Mouse (Mus musculus): ENCODE measurements at regions not wholly inside any gene's neighbourhood (a gene's known extent, or its start where the extent isn't known, plus 50 kb on each side); places are given as distances from the start of the nearest gene placed in this dataset.
A peak's percentile ranks its signal among the peaks of the same experiment; 100 is the strongest.

GRCm38 (mm10) chr16:86009638-86010329 lies 108.2 kb upstream of the Adamts5 start:
- Histone ChIP-seq H3K27me3 (ENCODE audit: control insufficient read depth, insufficient read depth, low read length) (no peaks in the 10 kb centered on the region), H3K4me1 (ENCODE audit: control insufficient read depth, insufficient read depth, low read length) (no peaks in the 10 kb centered on the region), H3K9ac (ENCODE audit: low read depth, low read length) (no peak overlapping the region), H3K4me3 (ENCODE audit: insufficient read depth, low read depth, low read length) (no peak overlapping the region), H3K79me2 (ENCODE audit: control insufficient read depth, insufficient read depth, low read length) (no peaks in the 10 kb centered on the region), H3K27ac (replicated peaks; ENCODE audit: insufficient read depth, low read depth, low read length) (no peak overlapping the region), H3K36me3 (ENCODE audit: control insufficient read depth, insufficient read depth, low read length) (no peaks in the 10 kb centered on the region)
- 60% methylated on average over 3 of the region's 3 CpGs for WGBS
- DNase-seq (ENCODE audit: extremely low read depth, low read depth, low spot score), result no peak
- TF ChIP-seq POLR2A (IDR thresholded peaks at IDR 0.05; ENCODE audit: extremely low read depth, insufficient read depth, low read length), result no peak

- H3K36me3 ChIP-seq (ENCODE audit: control insufficient read depth, insufficient read depth, low read length), result no peaks in the 10 kb centered on the region
- TF ChIP-seq CTCF (IDR thresholded peaks at IDR 0.05; ENCODE audit: low read depth, low read length) (no peak), POLR2A (IDR thresholded peaks at IDR 0.05; ENCODE audit: extremely low read depth, insufficient read depth, low read length) (no peak)
- no peaks in the 10 kb centered on the region for H3K4me1 ChIP-seq (ENCODE audit: control insufficient read depth, insufficient read depth, low read length)
- no peak overlapping the region for H3K4me3 ChIP-seq (ENCODE audit: insufficient read depth, low read depth, low read length)
- no peaks in the 10 kb centered on the region for H3K27me3 ChIP-seq (ENCODE audit: control insufficient read depth, insufficient read depth, low read length)
- H3K27ac ChIP-seq (replicated peaks; ENCODE audit: insufficient read depth, low read depth, low read length), result no peak overlapping the region
- no peaks in the 10 kb centered on the region for H3K79me2 ChIP-seq (ENCODE audit: control insufficient read depth, insufficient read depth, low read length)
- no peak overlapping the region for H3K9ac ChIP-seq (ENCODE audit: low read depth, low read length)
- 64% methylated on average over 1 of the region's 1 CpGs for WGBS
- DNase-seq (ENCODE audit: extremely low read depth, low read depth, low spot score), result no peak
Measured at GRCm38 (mm10) chr16:86007799-86008198, 106.2 kb upstream of the Adamts5 start.

- no peak overlapping the region for H3K9ac ChIP-seq (ENCODE audit: low read depth, low read length)
- 98% methylated on average over 1 of the region's 1 CpGs for WGBS
- no peak for TF ChIP-seq POLR2A (IDR thresholded peaks at IDR 0.05; ENCODE audit: extremely low read depth, insufficient read depth, low read length)
- no peak for TF ChIP-seq CTCF (IDR thresholded peaks at IDR 0.05; ENCODE audit: low read depth, low read length)
- H3K27ac ChIP-seq (replicated peaks; ENCODE audit: insufficient read depth, low read depth, low read length), result no peak overlapping the region
- no peaks in the 10 kb centered on the region for H3K79me2 ChIP-seq (ENCODE audit: control insufficient read depth, insufficient read depth, low read length)
- H3K27me3 ChIP-seq (ENCODE audit: control insufficient read depth, insufficient read depth, low read length), result no peaks in the 10 kb centered on the region
- no peak overlapping the region for H3K4me3 ChIP-seq (ENCODE audit: insufficient read depth, low read depth, low read length)
- DNase-seq (ENCODE audit: extremely low read depth, low read depth, low spot score), result no peak
- no peaks in the 10 kb centered on the region for H3K36me3 ChIP-seq (ENCODE audit: control insufficient read depth, insufficient read depth, low read length)
- no peaks in the 10 kb centered on the region for H3K4me1 ChIP-seq (ENCODE audit: control insufficient read depth, insufficient read depth, low read length)
Measured at GRCm38 (mm10) chr16:86000846-86001245, 99.2 kb upstream of the Adamts5 start.

GRCm38 (mm10) chr16:85985841-85986240 lies 84.2 kb upstream of the Adamts5 start:
- no peak for TF ChIP-seq CTCF (IDR thresholded peaks at IDR 0.05; ENCODE audit: low read depth, low read length)
- no peak for TF ChIP-seq POLR2A (IDR thresholded peaks at IDR 0.05; ENCODE audit: extremely low read depth, insufficient read depth, low read length)
- H3K4me3 ChIP-seq (ENCODE audit: insufficient read depth, low read depth, low read length), result no peak overlapping the region
- no peak overlapping the region for H3K9ac ChIP-seq (ENCODE audit: low read depth, low read length)
- 67% methylated on average over 2 of the region's 2 CpGs for WGBS
- H3K36me3 ChIP-seq (ENCODE audit: control insufficient read depth, insufficient read depth, low read length), result no peaks in the 10 kb centered on the region
- no peaks in the 10 kb centered on the region for H3K79me2 ChIP-seq (ENCODE audit: control insufficient read depth, insufficient read depth, low read length)
- no peaks in the 10 kb centered on the region for H3K4me1 ChIP-seq (ENCODE audit: control insufficient read depth, insufficient read depth, low read length)
- no peaks in the 10 kb centered on the region for H3K27me3 ChIP-seq (ENCODE audit: control insufficient read depth, insufficient read depth, low read length)
- DNase-seq (ENCODE audit: extremely low read depth, low read depth, low spot score), result peak; percentile 35
- no peak overlapping the region for H3K27ac ChIP-seq (replicated peaks; ENCODE audit: insufficient read depth, low read depth, low read length)

GRCm38 (mm10) chr16:85977102-85977501 lies 75.5 kb upstream of the Adamts5 start:
- no peak overlapping the region for H3K9ac ChIP-seq (ENCODE audit: low read depth, low read length)
- 79% methylated on average over 2 of the region's 2 CpGs for WGBS

GRCm38 (mm10) chr16:85966892-85967444 lies 65.3 kb upstream of the Adamts5 start:
- Histone ChIP-seq H3K36me3 (ENCODE audit: control insufficient read depth, insufficient read depth, low read length) (no peaks in the 10 kb centered on the region), H3K27ac (replicated peaks; ENCODE audit: insufficient read depth, low read depth, low read length) (no peak overlapping the region), H3K9ac (ENCODE audit: low read depth, low read length) (no peak overlapping the region), H3K79me2 (ENCODE audit: control insufficient read depth, insufficient read depth, low read length) (no peaks in the 10 kb centered on the region), H3K27me3 (ENCODE audit: control insufficient read depth, insufficient read depth, low read length) (no peaks in the 10 kb centered on the region), H3K4me3 (ENCODE audit: insufficient read depth, low read depth, low read length) (no peak overlapping the region), H3K4me1 (ENCODE audit: control insufficient read depth, insufficient read depth, low read length) (no peaks in the 10 kb centered on the region)
- no peak for TF ChIP-seq CTCF (IDR thresholded peaks at IDR 0.05; ENCODE audit: low read depth, low read length)
- TF ChIP-seq POLR2A (IDR thresholded peaks at IDR 0.05; ENCODE audit: extremely low read depth, insufficient read depth, low read length), result no peak
- WGBS, result 63% methylated on average over 4 of the region's 4 CpGs
- no peak for DNase-seq (ENCODE audit: extremely low read depth, low read depth, low spot score)

More at GRCm38 (mm10) chr16:85977102-85977501, 75.5 kb upstream of the Adamts5 start:
- H3K79me2 ChIP-seq (ENCODE audit: control insufficient read depth, insufficient read depth, low read length), result no peaks in the 10 kb centered on the region
- H3K36me3 ChIP-seq (ENCODE audit: control insufficient read depth, insufficient read depth, low read length), result no peaks in the 10 kb centered on the region
- no peak overlapping the region for H3K4me3 ChIP-seq (ENCODE audit: insufficient read depth, low read depth, low read length)
- TF ChIP-seq CTCF (IDR thresholded peaks at IDR 0.05; ENCODE audit: low read depth, low read length) (no peak), POLR2A (IDR thresholded peaks at IDR 0.05; ENCODE audit: extremely low read depth, insufficient read depth, low read length) (no peak)
- no peak overlapping the region for H3K27ac ChIP-seq (replicated peaks; ENCODE audit: insufficient read depth, low read depth, low read length)
- no peaks in the 10 kb centered on the region for H3K4me1 ChIP-seq (ENCODE audit: control insufficient read depth, insufficient read depth, low read length)
- no peak for DNase-seq (ENCODE audit: extremely low read depth, low read depth, low spot score)
- no peaks in the 10 kb centered on the region for H3K27me3 ChIP-seq (ENCODE audit: control insufficient read depth, insufficient read depth, low read length)

Measured in liver, adult 2 months (tissue).